Mouse (Mus musculus) neural tube, embryonic 11.5 days (tissue): ENCODE data around the gene Stac2. TPM values are rescaled to one million over a fixed set of nuclear protein-coding genes. Genes with fewer than 3 reads are reported as not detected.

ENCODE experiments used
- ATAC-seq: fragments of 200-750 bp; cut with Nextera tagmentation; 2 replicates; pipeline ENCODE4 v1.8.0; 2017; ENCODE audit warnings: moderate number of reproducible peaks, mild to moderate bottlenecking, moderate TSS enrichment, moderate library complexity; ENCODE audit not compliant: insufficient read depth, low FRiP score, low TSS enrichment
- DNase-seq: peaks from one replicate; pipeline ENCODE4 v3.0.0-alpha.2; 2015; ENCODE audit warnings: low spot score
- H3K27ac ChIP-seq: fragments of 300-500 bp; sonication (generic); 2 replicates; pipeline ENCODE4 v1.5.1; 2014; ENCODE audit warnings: low read depth, mild to moderate bottlenecking, low read length
- H3K27me3 ChIP-seq: fragments of 300-500 bp; sonication (generic); 2 replicates; pipeline ENCODE4 v1.6.1; 2014; ENCODE audit warnings: mild to moderate bottlenecking, low read length, mixed read lengths; ENCODE audit not compliant: control insufficient read depth, insufficient read depth
- H3K36me3 ChIP-seq: fragments of 300-500 bp; sonication (generic); 2 replicates; pipeline ENCODE4 v1.6.1; 2014; ENCODE audit warnings: mild to moderate bottlenecking, low read length, moderate library complexity, mixed read lengths; ENCODE audit not compliant: control insufficient read depth, insufficient read depth
- H3K4me1 ChIP-seq: fragments of 300-500 bp; sonication (generic); 2 replicates; pipeline ENCODE4 v1.6.1; 2014; ENCODE audit warnings: low read length, mixed read lengths; ENCODE audit not compliant: control insufficient read depth, insufficient read depth
- H3K4me2 ChIP-seq: fragments of 300-500 bp; sonication (generic); 2 replicates; pipeline ENCODE4 v1.6.1; 2014; ENCODE audit warnings: low read depth, mild to moderate bottlenecking, moderate library complexity
- H3K4me3 ChIP-seq: fragments of 300-500 bp; sonication (generic); 2 replicates; pipeline ENCODE4 v1.5.1; 2014; ENCODE audit warnings: low read depth, low read length
- H3K9ac ChIP-seq: fragments of 300-500 bp; sonication (generic); 2 replicates; pipeline ENCODE4 v1.6.1; 2014; ENCODE audit warnings: mild to moderate bottlenecking, low read length
- H3K9me3 ChIP-seq: fragments of 300-500 bp; sonication (generic); 2 replicates; pipeline ENCODE4 v1.6.1; 2016; ENCODE audit warnings: low read length; ENCODE audit not compliant: control insufficient read depth
- WGBS: fragments of 180-500 bp; shearing (Covaris S2); extraction: QIAGEN DNeasy Blood & Tissue Kit; methylation state at CpG from one replicate; pipeline ENCODE4 v1.1.7; 2014; 5-methylcytosine and 5-hydroxymethylcytosine counted together
- polyA plus RNA-seq: library from polyadenylated mRNA; unstranded; fragments of >200 nt; fragmentation: Nextera tagmentation; extraction: Ambion mirVana; gene quantifications from 2 replicates; pipeline ENCODE4 v1.2.1, GENCODE M21; 2014

The Stac2 gene
- polyA plus RNA-seq, 1 experiment from 2014 or later = 6.6 TPM

GRCm38 (mm10) chr11:98045596-98045995 lies 7.7 kb downstream of the Stac2 start:
- Histone ChIP-seq H3K4me2 (no peak overlapping the region), H3K9ac (no peak overlapping the region), H3K36me3 (no peaks in the 10 kb centered on the region), H3K27me3 (peaks cover 6% of the 10 kb centered on the region), H3K9me3 (no peaks in the 10 kb centered on the region), H3K4me1 (no peaks in the 10 kb centered on the region), H3K4me3 (no peak overlapping the region), H3K27ac (no peak overlapping the region)
- DNase-seq (no peak), ATAC-seq (no peak)
- 65% methylated on average over 4 of the region's 4 CpGs for WGBS

GRCm38 (mm10) chr11:98044074-98044473 lies 9.2 kb downstream of the Stac2 start:
- Histone ChIP-seq H3K27me3 (no peaks in the 10 kb centered on the region), H3K9me3 (no peaks in the 10 kb centered on the region), H3K36me3 (no peaks in the 10 kb centered on the region), H3K9ac (no peak overlapping the region), H3K4me2 (no peak overlapping the region), H3K27ac (no peak overlapping the region), H3K4me3 (no peak overlapping the region), H3K4me1 (no peaks in the 10 kb centered on the region)
- DNase-seq = no peak
- ATAC-seq = no peak
- 77% methylated on average over 5 of the region's 5 CpGs for WGBS

- Histone ChIP-seq H3K27me3 (no peaks in the 10 kb centered on the region), H3K9me3 (no peaks in the 10 kb centered on the region), H3K9ac (no peak overlapping the region), H3K36me3 (no peaks in the 10 kb centered on the region), H3K4me1 (no peaks in the 10 kb centered on the region), H3K4me3 (no peak overlapping the region), H3K4me2 (no peak overlapping the region), H3K27ac (no peak overlapping the region)
- DNase-seq (no peak), ATAC-seq (no peak)
- 88% methylated on average over 6 of the region's 6 CpGs for WGBS
These were observed 10.5 kb downstream of the Stac2 start for GRCm38 (mm10) chr11:98042741-98043140.

GRCm38 (mm10) chr11:98040975-98041374 lies 12.3 kb downstream of the Stac2 start:
- Histone ChIP-seq H3K4me3 (no peak overlapping the region), H3K4me1 (peaks cover 6% of the 10 kb centered on the region), H3K4me2 (no peak overlapping the region), H3K9me3 (no peaks in the 10 kb centered on the region), H3K9ac (no peak overlapping the region), H3K36me3 (no peaks in the 10 kb centered on the region), H3K27ac (no peak overlapping the region), H3K27me3 (no peaks in the 10 kb centered on the region; the same call in 1 of the 2 replicates)
- ATAC-seq (no peak), DNase-seq (no peak)
- 78% methylated on average over 8 of the region's 8 CpGs for WGBS

- peaks cover 17% of the 10 kb centered on the region for H3K4me1 ChIP-seq
- no peaks in the 10 kb centered on the region for H3K9me3 ChIP-seq
- no peak overlapping the region for H3K4me2 ChIP-seq
- H3K27me3 ChIP-seq = peaks cover 2% of the 10 kb centered on the region; the same call in 1 of the 2 replicates
- DNase-seq = no peak
- H3K27ac ChIP-seq = no peak overlapping the region
- WGBS = 60% methylated on average over 14 of the region's 14 CpGs
- no peak for ATAC-seq
- no peak overlapping the region for H3K9ac ChIP-seq
- no peak overlapping the region for H3K4me3 ChIP-seq
- no peaks in the 10 kb centered on the region for H3K36me3 ChIP-seq
These were observed 15.4 kb downstream of the Stac2 start for GRCm38 (mm10) chr11:98037871-98038270.

- Histone ChIP-seq H3K9me3 (no peaks in the 10 kb centered on the region), H3K4me1 (peaks cover 17% of the 10 kb centered on the region), H3K36me3 (no peaks in the 10 kb centered on the region), H3K9ac (peak overlapping the region; percentile 37), H3K27me3 (peaks cover 2% of the 10 kb centered on the region; the same call in 1 of the 2 replicates), H3K4me3 (peak overlapping the region; percentile 23), H3K4me2 (peak overlapping the region; percentile 57), H3K27ac (peak overlapping the region; percentile 35; the same call in 1 of the 2 replicates)
- WGBS = 0% methylated on average over 26 of the region's 27 CpGs
- ATAC-seq (peak; percentile 58), DNase-seq (peak; percentile 77)
These were observed 17.3 kb downstream of the Stac2 start for GRCm38 (mm10) chr11:98035977-98036377.

- no peaks in the 10 kb centered on the region for H3K9me3 ChIP-seq
- H3K4me3 ChIP-seq = no peak overlapping the region
- peaks cover 4% of the 10 kb centered on the region for H3K36me3 ChIP-seq
- peaks cover 17% of the 10 kb centered on the region for H3K4me1 ChIP-seq
- H3K27me3 ChIP-seq = peaks cover 2% of the 10 kb centered on the region; the same call in 1 of the 2 replicates
- DNase-seq = peak; percentile 55
- H3K27ac ChIP-seq = no peak overlapping the region
- 38% methylated on average over 4 of the region's 4 CpGs for WGBS
- ATAC-seq = peak; percentile 53; the same call in 1 of the 2 replicates
- H3K9ac ChIP-seq = no peak overlapping the region
- H3K4me2 ChIP-seq = no peak overlapping the region
These were observed 18.4 kb downstream of the Stac2 start for GRCm38 (mm10) chr11:98034840-98035239.

GRCm38 (mm10) chr11:98034061-98034460 lies 19.2 kb downstream of the Stac2 start:
- Histone ChIP-seq H3K9me3 (no peaks in the 10 kb centered on the region), H3K4me1 (peaks cover 17% of the 10 kb centered on the region), H3K9ac (no peak overlapping the region), H3K4me3 (no peak overlapping the region), H3K27ac (no peak overlapping the region), H3K27me3 (peaks cover 2% of the 10 kb centered on the region; the same call in 1 of the 2 replicates), H3K4me2 (no peak overlapping the region), H3K36me3 (peaks cover 10% of the 10 kb centered on the region)
- ATAC-seq (no peak), DNase-seq (no peak)
- 88% methylated on average over 5 of the region's 5 CpGs for WGBS

GRCm38 (mm10) chr11:98031443-98031770 lies 21.9 kb downstream of the Stac2 start:
- H3K9ac ChIP-seq = no peak overlapping the region
- peaks cover 15% of the 10 kb centered on the region for H3K36me3 ChIP-seq
- ATAC-seq (no peak), DNase-seq (peak; percentile 85)
- peaks cover 2% of the 10 kb centered on the region; the same call in 1 of the 2 replicates for H3K27me3 ChIP-seq
- no peak overlapping the region for H3K4me2 ChIP-seq
- no peaks in the 10 kb centered on the region for H3K9me3 ChIP-seq
- H3K4me1 ChIP-seq = peaks cover 15% of the 10 kb centered on the region
- H3K4me3 ChIP-seq = no peak overlapping the region
- 7% methylated on average over 5 of the region's 5 CpGs for WGBS
- no peak overlapping the region for H3K27ac ChIP-seq
